Mouse (Mus musculus) midbrain, embryonic 13.5 days (tissue): ENCODE measurements around the gene Bend5. TPM values are rescaled to one million over a fixed set of nuclear protein-coding genes. Genes with fewer than 3 reads are reported as not detected.
A peak's percentile ranks its signal among the peaks of the same experiment; 100 is the strongest.

ENCODE experiments used
- ATAC-seq: fragments of 200-750 bp; cut with Nextera tagmentation; 2 replicates; pipeline ENCODE4 v1.8.0; 2017; ENCODE audit warnings: mild to moderate bottlenecking, moderate TSS enrichment, moderate library complexity
- H3K27ac ChIP-seq: fragments of 300-500 bp; sonication (generic); 2 replicates; pipeline ENCODE4 v1.5.1; 2015; ENCODE audit warnings: inconsistent platforms, mild to moderate bottlenecking, moderate library complexity
- H3K27me3 ChIP-seq: fragments of 300-500 bp; sonication (generic); 2 replicates; pipeline ENCODE4 v1.6.1; 2015; ENCODE audit warnings: mild to moderate bottlenecking, inconsistent platforms
- H3K36me3 ChIP-seq: fragments of 300-500 bp; sonication (generic); 2 replicates; pipeline ENCODE4 v1.6.1; 2015; ENCODE audit warnings: mild to moderate bottlenecking, inconsistent platforms
- H3K4me1 ChIP-seq: fragments of 300-500 bp; sonication (generic); replicated peaks from 2 replicates; pipeline ENCODE4 v1.6.1; 2015; ENCODE audit warnings: inconsistent platforms
- H3K4me2 ChIP-seq: fragments of 300-500 bp; sonication (generic); replicated peaks from 2 replicates; pipeline ENCODE4 v1.6.1; 2015; ENCODE audit warnings: moderate library complexity, mild to moderate bottlenecking, inconsistent platforms
- H3K4me3 ChIP-seq: fragments of 300-500 bp; sonication (generic); replicated peaks from 2 replicates; pipeline ENCODE4 v1.5.1; 2015; ENCODE audit warnings: mild to moderate bottlenecking, inconsistent platforms
- H3K9ac ChIP-seq: fragments of 300-500 bp; sonication (generic); replicated peaks from 2 replicates; pipeline ENCODE4 v1.6.1; 2015; ENCODE audit warnings: mild to moderate bottlenecking, inconsistent platforms
- H3K9me3 ChIP-seq: fragments of 300-500 bp; sonication (generic); 2 replicates; pipeline ENCODE4 v1.6.1; 2016; ENCODE audit warnings: mild to moderate bottlenecking, inconsistent platforms
- WGBS: fragments of 180-500 bp; shearing (Covaris S2); methylation state at CpG from one replicate; pipeline ENCODE4 v1.1.7; 2015; 5-methylcytosine and 5-hydroxymethylcytosine counted together
- polyA plus RNA-seq: library from polyadenylated mRNA; unstranded; fragments of >200 nt; fragmentation: Nextera tagmentation; extraction: Ambion mirVana; gene quantifications from 2 replicates; pipeline ENCODE4 v1.2.1, GENCODE M21; 2015

Gene Bend5
- polyA plus RNA-seq, 1 experiment from 2014 or later, result 71.3 TPM

DNA sequence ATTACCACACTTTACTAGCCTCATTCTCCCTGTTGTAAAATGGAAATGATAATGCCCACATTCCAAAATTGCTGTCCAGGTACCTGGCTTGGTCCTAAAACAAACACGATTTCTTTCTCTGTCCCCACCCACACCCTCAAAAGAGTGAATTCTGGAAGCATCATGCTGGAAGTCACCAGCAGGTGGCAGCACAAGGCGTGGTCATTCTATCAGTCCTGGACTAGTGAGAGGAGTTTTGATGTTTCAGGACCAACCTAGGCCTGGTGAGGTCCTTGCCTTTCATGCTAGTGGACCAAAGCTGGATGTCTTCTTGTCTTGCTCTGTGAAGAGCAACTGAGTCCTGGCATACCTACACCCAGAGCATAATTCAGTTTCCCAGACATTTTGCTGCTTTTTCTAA lies 81.1 kb downstream of the Bend5 start:
- Histone ChIP-seq H3K4me2 (no peak overlapping the region), H3K9me3 (no peaks in the 10 kb centered on the region), H3K27ac (no peak overlapping the region), H3K36me3 (no peaks in the 10 kb centered on the region), H3K4me3 (no peak overlapping the region), H3K27me3 (no peaks in the 10 kb centered on the region), H3K4me1 (no peaks in the 10 kb centered on the region), H3K9ac (no peak overlapping the region)
- peak; percentile 55 for ATAC-seq
- 15% methylated on average over 2 of the region's 2 CpGs for WGBS

- Histone ChIP-seq H3K4me2 (no peak overlapping the region), H3K27ac (no peak overlapping the region), H3K4me1 (no peaks in the 10 kb centered on the region), H3K9me3 (no peaks in the 10 kb centered on the region), H3K9ac (no peak overlapping the region), H3K4me3 (no peak overlapping the region), H3K27me3 (no peaks in the 10 kb centered on the region), H3K36me3 (no peaks in the 10 kb centered on the region)
- 73% methylated on average over 3 of the region's 3 CpGs for WGBS
- no peak for ATAC-seq
Observed at GRCm38 (mm10) chr4:111498751-111499150, 83.9 kb downstream of the Bend5 start.

GRCm38 (mm10) chr4:111501441-111501840 lies 86.6 kb downstream of the Bend5 start:
- Histone ChIP-seq H3K27ac (no peak overlapping the region), H3K4me1 (no peaks in the 10 kb centered on the region), H3K4me2 (no peak overlapping the region), H3K27me3 (no peaks in the 10 kb centered on the region), H3K36me3 (no peaks in the 10 kb centered on the region), H3K9me3 (no peaks in the 10 kb centered on the region), H3K4me3 (no peak overlapping the region), H3K9ac (no peak overlapping the region)
- ATAC-seq, result no peak
- 100% methylated on average over 1 of the region's 1 CpGs for WGBS

- WGBS, result 82% methylated on average over 5 of the region's 5 CpGs
- H3K36me3 ChIP-seq, result no peaks in the 10 kb centered on the region
- no peak for ATAC-seq
- H3K9ac ChIP-seq, result no peak overlapping the region
- no peaks in the 10 kb centered on the region for H3K9me3 ChIP-seq
- no peak overlapping the region for H3K4me3 ChIP-seq
- H3K27ac ChIP-seq, result no peak overlapping the region
- no peak overlapping the region for H3K4me2 ChIP-seq
- no peaks in the 10 kb centered on the region for H3K4me1 ChIP-seq
- no peaks in the 10 kb centered on the region for H3K27me3 ChIP-seq
Observed at GRCm38 (mm10) chr4:111502965-111503727, 88.3 kb downstream of the Bend5 start.

DNA sequence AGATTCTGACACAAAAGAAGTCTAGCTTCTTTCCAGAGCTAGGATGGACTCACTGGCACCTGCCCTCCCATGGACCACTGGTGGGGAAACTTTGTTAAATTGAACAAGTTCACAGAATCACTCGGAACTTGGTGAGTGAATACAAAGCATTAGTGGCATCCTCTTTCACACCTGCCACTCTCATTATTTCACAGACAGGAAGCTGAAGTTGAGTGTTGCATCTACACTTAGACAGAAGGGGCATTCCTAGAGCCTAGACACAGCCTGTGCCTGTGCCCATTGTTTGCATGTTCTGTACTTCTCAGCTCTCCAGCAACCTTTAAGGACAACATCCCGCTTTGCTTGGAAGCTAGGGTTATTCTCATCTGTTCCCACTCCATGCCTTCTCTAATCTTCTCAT lies 90.1 kb downstream of the Bend5 start:
- H3K36me3 ChIP-seq, result no peaks in the 10 kb centered on the region
- 83% methylated on average over 2 of the region's 2 CpGs for WGBS
- ATAC-seq, result no peak

More for the DNA sequence above, 90.1 kb downstream of the Bend5 start:
- Histone ChIP-seq H3K9me3 (no peaks in the 10 kb centered on the region), H3K4me2 (no peak overlapping the region), H3K27ac (no peak overlapping the region), H3K27me3 (no peaks in the 10 kb centered on the region), H3K9ac (no peak overlapping the region), H3K4me1 (no peaks in the 10 kb centered on the region), H3K4me3 (no peak overlapping the region)
